Mouse (Mus musculus) cerebellum, adult 2 months (tissue): Measurements from ENCODE around the gene Acsm3. TPM values are rescaled to one million over a fixed set of nuclear protein-coding genes. Genes with fewer than 3 reads are reported as not detected.

ENCODE experiments used
- DNase-seq, 2 experiments: peaks; one replicate each; pipeline ENCODE4 v3.0.0; 2021
- H3K27ac ChIP-seq: fragments of 200-500 bp; 2 replicates; pipeline ENCODE4 v1.5.1; 2012; ENCODE audit warnings: low read length, control low read depth, inconsistent platforms; ENCODE audit not compliant: insufficient read depth
- H3K27me3 ChIP-seq: fragments of 200-500 bp; 2 replicates; pipeline ENCODE4 v1.6.1; 2012; ENCODE audit warnings: inconsistent platforms, mild to moderate bottlenecking, low read length, moderate library complexity; ENCODE audit not compliant: control insufficient read depth, insufficient read depth
- H3K4me1 ChIP-seq: fragments of 200-500 bp; 2 replicates; pipeline ENCODE4 v1.6.1; 2011; ENCODE audit warnings: low read length; ENCODE audit not compliant: control insufficient read depth, insufficient read depth
- H3K4me3 ChIP-seq: fragments of 200-500 bp; replicated peaks from 2 replicates; pipeline ENCODE3; 2011; ENCODE audit warnings: mild to moderate bottlenecking, low read depth, low read length, control low read depth; ENCODE audit not compliant: insufficient read depth
- CTCF ChIP-seq: fragments of 200-500 bp; IDR thresholded peaks from 2 replicates; pipeline ENCODE4 v1.5.1; 2011; ENCODE audit warnings: low read depth, mild to moderate bottlenecking, control low read depth, low read length, moderate library complexity, borderline replicate concordance; ENCODE audit not compliant: insufficient read depth
- POLR2A ChIP-seq: fragments of 200-500 bp; IDR thresholded peaks from 2 replicates; pipeline ENCODE4 v1.6.1; 2011; ENCODE audit warnings: low read length, control low read depth, borderline replicate concordance; ENCODE audit not compliant: insufficient read depth
- WGBS: fragments of 180-500 bp; shearing (Covaris S2); methylation state at CpG from one replicate; pipeline ENCODE4 v1.1.7; 2018; 5-methylcytosine and 5-hydroxymethylcytosine counted together
- polyA plus RNA-seq: library from polyadenylated mRNA; depleted of rRNA; stranded (reverse); fragments of >200 nt; gene quantifications from 2 replicates; pipeline ENCODE4 v1.2.3, GENCODE M21; 2012

The Acsm3 gene
- polyA plus RNA-seq, 1 experiment: 0.23 TPM

- 10% methylated on average over 34 of the region's 34 CpGs for WGBS
- Histone ChIP-seq H3K27me3 (no peaks in the 10 kb centered on the region), H3K4me3 (no peak overlapping the region), H3K4me1 (no peaks in the 10 kb centered on the region), H3K27ac (no peak overlapping the region)
- TF ChIP-seq POLR2A (no peak), CTCF (no peak)
- DNase-seq: no peak
Observed at GRCm38 (mm10) chr7:119744321-119744720, 16.4 kb upstream of the Acsm3 start.

GRCm38 (mm10) chr7:119745869-119746268 is 14.9 kb upstream of the Acsm3 start:
- TF ChIP-seq POLR2A (no peak), CTCF (no peak)
- no peaks in the 10 kb centered on the region for H3K27me3 ChIP-seq
- H3K4me1 ChIP-seq: no peaks in the 10 kb centered on the region
- WGBS: 5% methylated on average over 1 of the region's 1 CpGs
- no peak overlapping the region for H3K4me3 ChIP-seq
- H3K27ac ChIP-seq: no peak overlapping the region
- DNase-seq: no peak

- no peak for DNase-seq
- 75% methylated on average over 2 of the region's 2 CpGs for WGBS
Observed at GRCm38 (mm10) chr7:119748761-119749160, 12.0 kb upstream of the Acsm3 start.

GRCm38 (mm10) chr7:119749942-119750341 is 10.8 kb upstream of the Acsm3 start:
- H3K4me1 ChIP-seq: no peaks in the 10 kb centered on the region
- H3K27me3 ChIP-seq: no peaks in the 10 kb centered on the region
- H3K4me3 ChIP-seq: no peak overlapping the region
- TF ChIP-seq POLR2A (no peak), CTCF (no peak)
- DNase-seq: no peak
- 37% methylated on average over 2 of the region's 2 CpGs for WGBS
- no peak overlapping the region for H3K27ac ChIP-seq

More at GRCm38 (mm10) chr7:119748761-119749160, 12.0 kb upstream of the Acsm3 start:
- Histone ChIP-seq H3K27ac (no peak overlapping the region), H3K4me1 (no peaks in the 10 kb centered on the region), H3K27me3 (no peaks in the 10 kb centered on the region), H3K4me3 (no peak overlapping the region)
- TF ChIP-seq POLR2A (no peak), CTCF (no peak)

- Histone ChIP-seq H3K4me1 (no peaks in the 10 kb centered on the region), H3K27ac (no peak overlapping the region), H3K27me3 (no peaks in the 10 kb centered on the region), H3K4me3 (no peak overlapping the region)
- DNase-seq: no peak
- 93% methylated on average over 1 of the region's 1 CpGs for WGBS
- TF ChIP-seq CTCF (no peak), POLR2A (no peak)
Observed at GRCm38 (mm10) chr7:119753696-119754095, 7.0 kb upstream of the Acsm3 start.

GRCm38 (mm10) chr7:119762166-119762697 is 1.5 kb downstream of the Acsm3 start:
- no peak overlapping the region for H3K4me3 ChIP-seq
- H3K27ac ChIP-seq: no peak overlapping the region
- H3K27me3 ChIP-seq: no peaks in the 10 kb centered on the region
- no peak for DNase-seq
- TF ChIP-seq POLR2A: no peak
- no peak for TF ChIP-seq CTCF
- 58% methylated on average over 4 of the region's 4 CpGs for WGBS
- H3K4me1 ChIP-seq: no peaks in the 10 kb centered on the region

- Histone ChIP-seq H3K4me3 (no peak overlapping the region), H3K4me1 (no peaks in the 10 kb centered on the region), H3K27ac (no peak overlapping the region), H3K27me3 (no peaks in the 10 kb centered on the region)
- 94% methylated on average over 3 of the region's 3 CpGs for WGBS
- TF ChIP-seq POLR2A (no peak), CTCF (no peak)
- no peak for DNase-seq
Observed at GRCm38 (mm10) chr7:119764377-119764776, 3.7 kb downstream of the Acsm3 start.

- no peaks in the 10 kb centered on the region for H3K27me3 ChIP-seq
- no peak overlapping the region for H3K27ac ChIP-seq
- no peaks in the 10 kb centered on the region for H3K4me1 ChIP-seq
- TF ChIP-seq CTCF (no peak), POLR2A (no peak)
- 83% methylated on average over 6 of the region's 6 CpGs for WGBS
- no peak for DNase-seq
- H3K4me3 ChIP-seq: no peak overlapping the region
Observed at GRCm38 (mm10) chr7:119766996-119767395, 6.3 kb downstream of the Acsm3 start.

GRCm38 (mm10) chr7:119769895-119770294 is 9.2 kb downstream of the Acsm3 start:
- Histone ChIP-seq H3K4me1 (no peaks in the 10 kb centered on the region), H3K27ac (no peak overlapping the region), H3K4me3 (no peak overlapping the region), H3K27me3 (no peaks in the 10 kb centered on the region)
- WGBS: 91% methylated on average over 8 of the region's 8 CpGs
- no peak for TF ChIP-seq POLR2A
- no peak for TF ChIP-seq CTCF
- DNase-seq: no peak
